Mouse (Mus musculus) olfactory bulb, adult 2 months (tissue): ENCODE measurements at regions not wholly inside any gene's neighbourhood (a gene's known extent, or its start where the extent isn't known, plus 50 kb on each side); places are given as distances from the start of the nearest gene placed in this dataset.
"Not testable (repeated sequence)": the region's sequence is repeated elsewhere in the genome, so short reads cannot be mapped to it uniquely, and the experiment has no call there.

Source experiments
- H3K27ac ChIP-seq: fragments of 200-500 bp; 2 replicates; pipeline ENCODE4 v1.5.1; 2012; ENCODE audit warnings: low read depth, low read length; ENCODE audit not compliant: insufficient read depth
- H3K4me1 ChIP-seq: fragments of 200-500 bp; 2 replicates; pipeline ENCODE4 v1.6.1; 2012; ENCODE audit warnings: low read length; ENCODE audit not compliant: control insufficient read depth, insufficient read depth
- H3K4me3 ChIP-seq: fragments of 200-500 bp; 2 replicates; pipeline ENCODE4 v1.5.1; 2012; ENCODE audit warnings: mild to moderate bottlenecking, low read depth, low read length, moderate library complexity; ENCODE audit not compliant: insufficient read depth
- CTCF ChIP-seq: fragments of 200-500 bp; IDR thresholded peaks from 2 replicates; pipeline ENCODE4 v1.5.1; 2012; ENCODE audit warnings: low read depth, mild to moderate bottlenecking, low read length, moderate library complexity; ENCODE audit not compliant: insufficient read depth
- POLR2A ChIP-seq: fragments of 200-500 bp; IDR thresholded peaks from 2 replicates; pipeline ENCODE4 v1.6.1; 2012; ENCODE audit warnings: mild to moderate bottlenecking, low read depth, low read length, moderate library complexity; ENCODE audit not compliant: insufficient read depth
- WGBS: fragments of 180-500 bp; shearing (Covaris S2); methylation state at CpG from one replicate; pipeline ENCODE4 v1.1.7; 2018; 5-methylcytosine and 5-hydroxymethylcytosine counted together

DNA sequence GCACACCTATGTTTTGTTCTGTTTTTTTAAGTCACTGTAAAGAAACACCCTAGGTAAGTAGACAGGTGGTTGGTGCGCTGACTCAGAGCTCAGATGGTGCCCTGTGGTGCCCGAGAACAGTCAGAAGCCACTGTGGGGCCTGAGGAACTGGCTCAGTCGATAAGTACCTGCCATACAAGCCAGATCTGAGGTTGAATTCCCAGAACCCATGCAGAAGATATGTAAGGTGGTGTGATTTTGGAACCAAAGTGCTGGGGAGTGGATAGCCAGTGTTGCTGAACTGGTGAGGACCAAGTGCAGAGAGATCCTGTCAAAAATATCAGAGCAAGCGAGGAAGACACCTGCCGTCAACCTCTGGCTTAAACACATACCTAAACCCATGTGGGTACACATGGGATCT, 65.4 kb downstream of the Chst1 start:
- WGBS, result 88% methylated on average over 5 of the region's 5 CpGs
- TF ChIP-seq POLR2A (no peak), CTCF (no peak)

GRCm38 (mm10) chr2:92667192-92667591, 67.7 kb downstream of the Chst1 start:
- H3K4me1 ChIP-seq, result peaks cover 25% of the 10 kb centered on the region
- no peak overlapping the region for H3K27ac ChIP-seq
- WGBS, result 97% methylated on average over 1 of the region's 1 CpGs
- TF ChIP-seq CTCF (no peak), POLR2A (no peak)
- H3K4me3 ChIP-seq, result no peak overlapping the region

More for the DNA sequence above, 65.4 kb downstream of the Chst1 start:
- H3K27ac ChIP-seq, result no peak overlapping the region
- H3K4me1 ChIP-seq, result peaks cover 16% of the 10 kb centered on the region
- no peak overlapping the region for H3K4me3 ChIP-seq

GRCm38 (mm10) chr2:92667756-92668155, 68.2 kb downstream of the Chst1 start:
- H3K4me1 ChIP-seq, result peaks cover 30% of the 10 kb centered on the region
- no peak overlapping the region for H3K27ac ChIP-seq
- no peak overlapping the region for H3K4me3 ChIP-seq
- no peak for TF ChIP-seq CTCF
- TF ChIP-seq POLR2A, result no peak
- 64% methylated on average over 6 of the region's 6 CpGs for WGBS

- not testable (repeated sequence) for H3K4me3 ChIP-seq, H3K27ac ChIP-seq
- H3K4me1 ChIP-seq, result peaks cover 36% of the 10 kb centered on the region
- WGBS, result 34% methylated on average over 10 of the region's 10 CpGs
Measured at GRCm38 (mm10) chr2:92669431-92670081, 70.0 kb downstream of the Chst1 start.

- WGBS, result 55% methylated on average over 5 of the region's 5 CpGs
- peak overlapping the region; percentile 36; the same call in 1 of the 2 replicates for H3K27ac ChIP-seq
Measured at GRCm38 (mm10) chr2:92671586-92671985, 72.1 kb downstream of the Chst1 start.

GRCm38 (mm10) chr2:92672106-92672505, 72.6 kb downstream of the Chst1 start:
- Histone ChIP-seq H3K4me3 (no peak overlapping the region), H3K27ac (peak overlapping the region; percentile 40), H3K4me1 (peaks cover 37% of the 10 kb centered on the region)
- WGBS, result 54% methylated on average over 4 of the region's 4 CpGs
- TF ChIP-seq CTCF (no peak), POLR2A (no peak)

More at GRCm38 (mm10) chr2:92671586-92671985, 72.1 kb downstream of the Chst1 start:
- Histone ChIP-seq H3K4me1 (peaks cover 40% of the 10 kb centered on the region), H3K4me3 (no peak overlapping the region)
- TF ChIP-seq CTCF (no peak), POLR2A (no peak)

- 80% methylated on average over 9 of the region's 9 CpGs for WGBS
- no peak for TF ChIP-seq POLR2A
- no peak for TF ChIP-seq CTCF
- Histone ChIP-seq H3K27ac (no peak overlapping the region), H3K4me3 (no peak overlapping the region), H3K4me1 (peaks cover 31% of the 10 kb centered on the region)
Measured at GRCm38 (mm10) chr2:92673064-92673813, 73.7 kb downstream of the Chst1 start.

GRCm38 (mm10) chr2:92673931-92674330, 74.4 kb downstream of the Chst1 start:
- H3K4me3 ChIP-seq, result no peak overlapping the region
- H3K27ac ChIP-seq, result no peak overlapping the region
- TF ChIP-seq POLR2A, result no peak
- no peak for TF ChIP-seq CTCF
- peaks cover 31% of the 10 kb centered on the region for H3K4me1 ChIP-seq
- WGBS, result 31% methylated on average over 4 of the region's 4 CpGs

DNA sequence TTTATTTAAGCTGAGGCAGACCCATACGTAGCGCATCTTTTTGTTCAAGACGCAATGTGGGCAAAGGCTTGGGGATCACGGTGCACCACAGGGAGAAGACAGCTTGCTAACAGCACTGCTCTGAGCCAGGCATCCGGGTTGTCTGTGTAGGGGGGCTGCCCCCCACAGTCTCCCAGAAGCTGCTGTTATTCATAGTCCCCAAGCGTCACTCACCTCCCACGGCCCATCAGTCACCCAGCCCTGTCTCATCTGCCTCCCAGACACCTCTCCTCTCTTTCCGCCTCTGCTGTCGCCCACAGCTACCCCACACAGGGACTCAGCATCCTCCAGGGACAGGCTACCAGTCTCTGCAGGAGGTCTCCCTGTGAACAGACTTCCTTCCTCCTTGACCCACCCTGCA, 75.7 kb downstream of the Chst1 start:
- no peak overlapping the region for H3K27ac ChIP-seq
- no peak overlapping the region for H3K4me3 ChIP-seq
- TF ChIP-seq POLR2A (no peak), CTCF (no peak)
- 47% methylated on average over 9 of the region's 9 CpGs for WGBS
- peaks cover 26% of the 10 kb centered on the region for H3K4me1 ChIP-seq
